In the genomic region with DNA sequence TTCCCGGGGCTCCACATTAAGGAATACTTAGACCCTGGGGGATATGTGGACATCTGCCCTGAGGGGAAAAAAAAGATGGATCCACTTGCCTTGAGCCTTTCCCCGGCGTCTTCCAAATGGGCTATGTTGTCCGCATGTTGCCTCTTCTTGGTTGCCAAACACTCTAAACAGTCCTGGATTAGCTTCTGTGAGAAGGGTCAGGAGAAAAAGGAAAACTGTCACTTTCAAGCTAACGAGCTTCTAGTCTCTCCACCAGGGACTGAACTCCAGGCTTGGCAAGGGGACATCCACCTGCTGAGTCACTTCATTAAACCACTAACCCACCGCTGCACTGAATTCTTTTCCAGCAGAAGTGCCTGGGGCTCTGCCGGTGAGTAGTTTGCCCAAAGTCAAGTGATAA, we compare ENCODE assay signal across 23 mouse cellular contexts. TPM values are rescaled to one million over a fixed set of nuclear protein-coding genes. Genes with fewer than 3 reads are reported as not detected.
DNase-seq lines count a peak whose midpoint lies in the region; ATAC-seq and TF ChIP-seq lines count a peak whose summit lies in the region.
"Had no signal": no experiment of that assay in that cellular context is flagged by ENCODE, and none has a peak within 500 bp of the region (broad histone marks: within the 10 kb centered on the region; RNA-seq: fewer than 3 reads in every experiment).

No protein-coding gene starts in this region.

- no peak for TF ChIP-seq EP300 in CH12.LX (IDR thresholded peaks at IDR 0.05; ENCODE audit: low read length)

- dilution Hi-C loops in CH12.LX (cut with MboI; ENCODE audit: extremely low pct_ligation_motif_present, extremely low pct_unique_long_range_greater_than_20kb, low sequenced_read_pairs): no loop called here

- H3K9me3 ChIP-seq in CH12.LX (replicated peaks; ENCODE audit: low read length): no peaks in the 10 kb centered on the region
- H3K9me3 ChIP-seq: forebrain, embryonic 10.5 days; forebrain, embryonic 13.5 days; hindbrain, embryonic 10.5 days; hindbrain, embryonic 13.5 days; intestine, embryonic 15.5 days had no signal

- intact Hi-C loops in heart, postnatal 10 days (cut with DNase I): loop anchor here (10.0 kb wide), 1 partner anchor 122 kb away; a partner anchor contains a TSS
- intact Hi-C loops in left cerebral cortex, adult 2 months (cut with DNase I): no loop called here

- peaks cover 9% of the 10 kb centered on the region; the same call in 1 of the 2 replicates for H3K79me2 ChIP-seq in CH12.LX (replicated peaks; ENCODE audit: control insufficient read depth, extremely low read depth, insufficient read depth, poor library complexity, severe bottlenecking)

- DNase-seq in heart, adult 11 months: peak; percentile 64
- no peak for DNase-seq in heart, postnatal 10 days
- DNase-seq in 3134 (ENCODE audit: extremely low read depth, insufficient read length, low spot score) (peak; percentile 46), CH12.LX (ENCODE audit: extremely low read depth) (no peak), adipocyte (ENCODE audit: low spot score) (peak; percentile 70)
- no peak for DNase-seq in left cerebral cortex, adult 2 months (ENCODE audit: extremely low spot score in 1 of 2, low spot score in 2 of 2)
- DNase-seq: adrenal gland, postnatal 25 days; cerebellum, adult 11-12 months; cerebellum, adult 9-10 months; cerebellum, postnatal 14 days; gastrocnemius, postnatal 10 days; gastrocnemius, postnatal 36 days; heart, postnatal 36 days had no signal

- TF ChIP-seq POLR2A in CH12.LX (IDR thresholded peaks at IDR 0.05; ENCODE audit: low read depth, low read length): no peak

- TF ChIP-seq RAD21 in CH12.LX (IDR thresholded peaks at IDR 0.05; ENCODE audit: low read depth, low read length): no peak

- in situ Hi-C loops in CH12.LX (cut with MboI; ENCODE audit: low pct_ligation_motif_present, low pct_unique_long_range_greater_than_20kb, low sequenced_read_pairs): loop anchor here (10.0 kb wide), 1 partner anchor 122 kb away; a partner anchor contains a TSS

- H3K4me2 ChIP-seq in CH12.LX (ENCODE audit: insufficient read depth, low read depth, poor library complexity, severe bottlenecking): peak overlapping the region; percentile 16; the same call in 1 of the 2 replicates
- H3K4me2 ChIP-seq: forebrain, embryonic 13.5 days; heart, embryonic 11.5 days; hindbrain, embryonic 13.5 days; intestine, embryonic 15.5 days had no signal

- 0 out of 2 replicates have a peak overlapping the region, but pooled peaks have one; percentile 10 for H3K9ac ChIP-seq in CH12.LX (ENCODE audit: insufficient read depth, low read depth)
- H3K9ac ChIP-seq: forebrain, embryonic 13.5 days; hindbrain, embryonic 13.5 days; intestine, embryonic 15.5 days had no signal

- TF ChIP-seq CTCF in CH12.LX (conservative IDR thresholded peaks at IDR 0.05 in 1 of 2, IDR thresholded peaks at IDR 0.05 in 1 of 2; ENCODE audit: low read depth in 2 of 2, low read length in 2 of 2): no peak
- TF ChIP-seq CTCF in left cerebral cortex, adult 2 months (IDR thresholded peaks at IDR 0.05): no peak

- no peaks in the 10 kb centered on the region for H3K27me3 ChIP-seq in CH12.LX (replicated peaks)

- ATAC-seq in megakaryocyte, adult 5-6 weeks (ENCODE audit: poor library complexity, severe bottlenecking): no peak
- ATAC-seq: activated CD4-positive, CD25-positive, alpha-beta regulatory T cell, adult 4 months; forebrain, embryonic 13.5 days; forebrain, embryonic 16.5 days; hindbrain, embryonic 16.5 days; intestine, embryonic 15.5 days had no signal

- H3K4me3 ChIP-seq in CH12.LX (replicated peaks in 1 of 3; ENCODE audit: low read depth in 2 of 3, low read length in 2 of 3, poor library complexity in 1 of 3): no peak overlapping the region
- no peak overlapping the region for H3K4me3 ChIP-seq in left cerebral cortex, adult 2 months
- H3K4me3 ChIP-seq: forebrain, embryonic 10.5 days; forebrain, embryonic 13.5 days; hindbrain, embryonic 10.5 days; hindbrain, embryonic 13.5 days; intestine, embryonic 15.5 days had no signal

- peaks cover 39 to 56% of the 10 kb centered on the region in 2 experiments for H3K36me3 ChIP-seq in CH12.LX (replicated peaks in 1 of 2; ENCODE audit: control insufficient read depth in 1 of 2, insufficient read depth in 1 of 2, low read length in 1 of 2)
- H3K36me3 ChIP-seq: forebrain, embryonic 10.5 days; hindbrain, embryonic 10.5 days; hindbrain, embryonic 13.5 days; intestine, embryonic 15.5 days had no signal

- H3K27ac ChIP-seq in CH12.LX (ENCODE audit: insufficient read depth, low read depth): no peak overlapping the region
- H3K27ac ChIP-seq in left cerebral cortex, adult 2 months: no peak overlapping the region
- H3K27ac ChIP-seq: forebrain, embryonic 10.5 days; forebrain, embryonic 13.5 days; hindbrain, embryonic 10.5 days; hindbrain, embryonic 13.5 days; intestine, embryonic 15.5 days had no signal

- H3K4me1 ChIP-seq in CH12.LX (ENCODE audit: control insufficient read depth in 1 of 2, insufficient read depth in 2 of 2): peaks cover 5 to 41% of the 10 kb centered on the region in 2 experiments

TF ChIP-seq in CH12.LX, 34 proteins besides CTCF, POLR2A, EP300 and RAD21:
- TF ChIP-seq HCFC1 (IDR thresholded peaks at IDR 0.05; ENCODE audit: low read depth, low read length): no peak
- TF ChIP-seq ZC3H11A (IDR thresholded peaks at IDR 0.05; ENCODE audit: low read depth, low read length): no peak
- TF ChIP-seq MXI1 (IDR thresholded peaks at IDR 0.05; ENCODE audit: low read depth, low read length): no peak
- no peak for TF ChIP-seq USF2 (conservative IDR thresholded peaks at IDR 0.05; ENCODE audit: low read depth, low read length)
- TF ChIP-seq E2F4 (IDR thresholded peaks at IDR 0.05; ENCODE audit: insufficient replicate concordance, low read depth, low read length): no peak
- no peak for TF ChIP-seq MAZ (IDR thresholded peaks at IDR 0.05; ENCODE audit: low read depth, low read length)
- TF ChIP-seq ZNF384 (IDR thresholded peaks at IDR 0.05; ENCODE audit: low read depth, low read length): no peak
- no peak for TF ChIP-seq GABPA (IDR thresholded peaks at IDR 0.05; ENCODE audit: insufficient replicate concordance, low read depth, low read length)
- TF ChIP-seq JUN (IDR thresholded peaks at IDR 0.05; ENCODE audit: insufficient read depth, low read depth, low read length): no peak
- TF ChIP-seq ZKSCAN1 (IDR thresholded peaks at IDR 0.05; ENCODE audit: borderline replicate concordance, low read depth, low read length): no peak
- TF ChIP-seq UBTF (IDR thresholded peaks at IDR 0.05; ENCODE audit: low read depth, low read length): no peak
- TF ChIP-seq KAT2A (IDR thresholded peaks at IDR 0.05; ENCODE audit: insufficient replicate concordance, low read length): no peak
- no peak for TF ChIP-seq RCOR1 (conservative IDR thresholded peaks at IDR 0.05; ENCODE audit: low read depth, low read length)
- no peak for TF ChIP-seq NELFE (IDR thresholded peaks at IDR 0.05; ENCODE audit: low read depth, low read length)
- no peak for TF ChIP-seq BHLHE40 (IDR thresholded peaks at IDR 0.05; ENCODE audit: low read depth, low read length)
- TF ChIP-seq ELF1 (IDR thresholded peaks at IDR 0.05; ENCODE audit: low read depth, low read length): no peak
- TF ChIP-seq SMC3 (IDR thresholded peaks at IDR 0.05; ENCODE audit: low read depth, low read length): no peak
- TF ChIP-seq IRF4 (IDR thresholded peaks at IDR 0.05; ENCODE audit: low read depth, low read length): no peak
- TF ChIP-seq ZMIZ1 (IDR thresholded peaks at IDR 0.05; ENCODE audit: low read depth, low read length): no peak
- TF ChIP-seq MAX (IDR thresholded peaks at IDR 0.05; ENCODE audit: low read length): no peak

RNA-seq across cellular contexts. Expression of a gene that starts 3.0 kb away (rescaled TPM):
- under 1 TPM; 0.79 to 0.84 TPM for total RNA-seq in heart, postnatal 10 days (2021)
- 24.4 and 26.5 TPM in 2 replicates for total RNA-seq in CH12.LX (2012; rRNA removed)
- 11.6 and 13.8 TPM in 2 replicates for total RNA-seq in CH12.LX (2014; rRNA removed)
- 26.0 and 35.4 TPM in 2 replicates for polyA plus RNA-seq in CH12.LX (2012; ENCODE audit: insufficient read length, low read depth)
- total RNA-seq in megakaryocyte, adult 5-6 weeks (2015): 9.7 and 13.3 TPM in 2 replicates
- 26.8 and 42.5 TPM in 2 replicates for total RNA-seq in megakaryocyte, adult 5-6 weeks (2017)
- 1 to 10 TPM in 1 of 2 experiments, under 1 TPM in 1; 0.72 to 1.1 TPM for total RNA-seq in left cerebral cortex, adult 2 months (2021)

RNA-seq across cellular contexts. Expression of a gene that starts 43.9 kb away (rescaled TPM):
- 10 to 100 TPM; 30.6 to 34.5 TPM for total RNA-seq in heart, postnatal 10 days (2021)
- total RNA-seq in CH12.LX (2012; rRNA removed) (103 and 119 TPM in 2 replicates), CH12.LX (2014; rRNA removed) (140 and 150 TPM in 2 replicates)
- polyA plus RNA-seq in CH12.LX (2012; ENCODE audit: insufficient read length, low read depth): 127 and 173 TPM in 2 replicates
- 39.9 and 45.3 TPM in 2 replicates for total RNA-seq in megakaryocyte, adult 5-6 weeks (2015)
- total RNA-seq in megakaryocyte, adult 5-6 weeks (2017): 52.9 and 53.9 TPM in 2 replicates
- 10 to 100 TPM; 13.9 to 19.8 TPM for total RNA-seq in left cerebral cortex, adult 2 months (2021)

Comparison
In these comparisons a context has a peak if more than half of its experiments do, and no peak if none do; other contexts are left out.
1. DNase-seq: peak in heart, adult 11 months (single experiment), 3134 (single experiment) and adipocyte (single experiment); none in heart, postnatal 10 days (0 of 2), CH12.LX (single experiment) and left cerebral cortex, adult 2 months (0 of 2).
2. RNA of a gene that starts 3.0 kb away (total RNA-seq): 9.7 to 42.5 TPM in megakaryocyte, adult 5-6 weeks and 11.6 to 26.5 TPM in CH12.LX; 0.72 to 1.1 TPM in left cerebral cortex, adult 2 months and 0.79 to 0.84 TPM in heart, postnatal 10 days; every median in the first group is over 4 times any median in the second.